Mouse (Mus musculus) thymus, adult 2 months (tissue): ENCODE measurements around the gene Tmem33.

Experiments used
- CTCF ChIP-seq: fragments of 200-500 bp; IDR thresholded peaks from 2 replicates; pipeline ENCODE4 v1.5.1; 2012; ENCODE audit warnings: mild to moderate bottlenecking, control low read depth, low read length, moderate library complexity, borderline replicate concordance; ENCODE audit not compliant: control insufficient read depth, poor library complexity, insufficient read depth; ENCODE audit errors: extremely low read depth
- POLR2A ChIP-seq: fragments of 200-500 bp; IDR thresholded peaks from 2 replicates; pipeline ENCODE4 v1.6.1; 2012; ENCODE audit warnings: mild to moderate bottlenecking, low read length, control low read depth, moderate library complexity; ENCODE audit not compliant: control insufficient read depth, poor library complexity, insufficient read depth; ENCODE audit errors: extremely low read depth

GRCm38 (mm10) chr5:67260159-67260530 lies 220 bp upstream of the Tmem33 start:
- no peak for TF ChIP-seq CTCF
- TF ChIP-seq POLR2A = no peak
